Mouse (Mus musculus) olfactory bulb, adult 2 months (tissue): ENCODE measurements around the gene Hnrnph3.

ENCODE experiments used
- CTCF ChIP-seq: fragments of 200-500 bp; IDR thresholded peaks from 2 replicates; pipeline ENCODE4 v1.5.1; 2012; ENCODE audit warnings: low read depth, mild to moderate bottlenecking, low read length, moderate library complexity; ENCODE audit not compliant: insufficient read depth
- POLR2A ChIP-seq: fragments of 200-500 bp; IDR thresholded peaks from 2 replicates; pipeline ENCODE4 v1.6.1; 2012; ENCODE audit warnings: mild to moderate bottlenecking, low read depth, low read length, moderate library complexity; ENCODE audit not compliant: insufficient read depth

GRCm38 (mm10) chr10:63025491-63026011 lies 1.5 kb upstream of the Hnrnph3 start:
- TF ChIP-seq CTCF (no peak), POLR2A (no peak)
